Mouse (Mus musculus): ENCODE measurements around the gene Gps1. TPM values are rescaled to one million over a fixed set of nuclear protein-coding genes. Genes with fewer than 3 reads are reported as not detected.

The Gps1 gene
- polyA plus RNA-seq, 1 experiment from 2014 or later, result 167 TPM

- Histone ChIP-seq H3K4me1 (ENCODE audit: control insufficient read depth, insufficient read depth, low read length) (no peaks in the 10 kb centered on the region), H3K36me3 (ENCODE audit: control insufficient read depth, insufficient read depth, low read length) (peaks cover 67% of the 10 kb centered on the region), H3K4me3 (replicated peaks; ENCODE audit: low read length) (no peak overlapping the region), H3K27me3 (ENCODE audit: control insufficient read depth, insufficient read depth, low read length) (no peaks in the 10 kb centered on the region), H3K27ac (ENCODE audit: low read length) (no peak overlapping the region), H3K9me3 (replicated peaks; ENCODE audit: control insufficient read depth, low read length) (no peaks in the 10 kb centered on the region), H3K9ac (ENCODE audit: low read length) (no peak overlapping the region), H3K4me2 (ENCODE audit: low read depth, low read length) (no peak overlapping the region)
- 86% methylated on average over 12 of the region's 12 CpGs for WGBS
- no peak for ATAC-seq (ENCODE audit: insufficient read depth, low FRiP score)
These were observed 23.9 kb downstream of the Gps1 start for GRCm38 (mm10) chr11:120808010-120808409.

- no peak overlapping the region for H3K4me2 ChIP-seq (ENCODE audit: low read depth, low read length)
- H3K4me1 ChIP-seq (ENCODE audit: control insufficient read depth, insufficient read depth, low read length), result no peaks in the 10 kb centered on the region
- peaks cover 85% of the 10 kb centered on the region for H3K36me3 ChIP-seq (ENCODE audit: control insufficient read depth, insufficient read depth, low read length)
- H3K9ac ChIP-seq (ENCODE audit: low read length), result no peak overlapping the region
- ATAC-seq (ENCODE audit: insufficient read depth, low FRiP score), result no peak
- no peak overlapping the region for H3K4me3 ChIP-seq (replicated peaks; ENCODE audit: low read length)
- no peak overlapping the region for H3K27ac ChIP-seq (ENCODE audit: low read length)
- no peaks in the 10 kb centered on the region for H3K9me3 ChIP-seq (replicated peaks; ENCODE audit: control insufficient read depth, low read length)
- H3K27me3 ChIP-seq (ENCODE audit: control insufficient read depth, insufficient read depth, low read length), result no peaks in the 10 kb centered on the region
- 91% methylated on average over 16 of the region's 16 CpGs for WGBS
These were observed 28.0 kb downstream of the Gps1 start for GRCm38 (mm10) chr11:120812068-120812467.

GRCm38 (mm10) chr11:120817358-120817757 is 33.3 kb downstream of the Gps1 start:
- H3K9ac ChIP-seq (ENCODE audit: low read length), result no peak overlapping the region
- H3K27me3 ChIP-seq (ENCODE audit: control insufficient read depth, insufficient read depth, low read length), result no peaks in the 10 kb centered on the region
- no peak overlapping the region for H3K4me2 ChIP-seq (ENCODE audit: low read depth, low read length)
- no peak overlapping the region for H3K4me3 ChIP-seq (replicated peaks; ENCODE audit: low read length)
- WGBS, result 82% methylated on average over 6 of the region's 6 CpGs
- no peak overlapping the region for H3K27ac ChIP-seq (ENCODE audit: low read length)
- peaks cover 61% of the 10 kb centered on the region for H3K36me3 ChIP-seq (ENCODE audit: control insufficient read depth, insufficient read depth, low read length)
- no peak for ATAC-seq (ENCODE audit: insufficient read depth, low FRiP score)
- H3K9me3 ChIP-seq (replicated peaks; ENCODE audit: control insufficient read depth, low read length), result no peaks in the 10 kb centered on the region
- H3K4me1 ChIP-seq (ENCODE audit: control insufficient read depth, insufficient read depth, low read length), result peaks cover 12% of the 10 kb centered on the region

- H3K4me3 ChIP-seq (replicated peaks; ENCODE audit: low read length), result no peak overlapping the region
These were observed 34.2 kb downstream of the Gps1 start for GRCm38 (mm10) chr11:120818251-120818650.

GRCm38 (mm10) chr11:120819556-120819955 is 35.5 kb downstream of the Gps1 start:
- Histone ChIP-seq H3K9ac (ENCODE audit: low read length) (no peak overlapping the region), H3K9me3 (replicated peaks; ENCODE audit: control insufficient read depth, low read length) (no peaks in the 10 kb centered on the region), H3K4me1 (ENCODE audit: control insufficient read depth, insufficient read depth, low read length) (peaks cover 18% of the 10 kb centered on the region), H3K27ac (ENCODE audit: low read length) (no peak overlapping the region), H3K27me3 (ENCODE audit: control insufficient read depth, insufficient read depth, low read length) (no peaks in the 10 kb centered on the region), H3K4me2 (ENCODE audit: low read depth, low read length) (no peak overlapping the region), H3K36me3 (ENCODE audit: control insufficient read depth, insufficient read depth, low read length) (peaks cover 43% of the 10 kb centered on the region), H3K4me3 (replicated peaks; ENCODE audit: low read length) (no peak overlapping the region)
- WGBS, result 90% methylated on average over 6 of the region's 6 CpGs
- ATAC-seq (ENCODE audit: insufficient read depth, low FRiP score), result no peak

More at GRCm38 (mm10) chr11:120818251-120818650, 34.2 kb downstream of the Gps1 start:
- Histone ChIP-seq H3K9me3 (replicated peaks; ENCODE audit: control insufficient read depth, low read length) (no peaks in the 10 kb centered on the region), H3K9ac (ENCODE audit: low read length) (no peak overlapping the region), H3K4me2 (ENCODE audit: low read depth, low read length) (no peak overlapping the region), H3K27ac (ENCODE audit: low read length) (no peak overlapping the region), H3K4me1 (ENCODE audit: control insufficient read depth, insufficient read depth, low read length) (peaks cover 18% of the 10 kb centered on the region), H3K27me3 (ENCODE audit: control insufficient read depth, insufficient read depth, low read length) (no peaks in the 10 kb centered on the region), H3K36me3 (ENCODE audit: control insufficient read depth, insufficient read depth, low read length) (peaks cover 52% of the 10 kb centered on the region)
- WGBS, result 96% methylated on average over 13 of the region's 13 CpGs
- no peak for ATAC-seq (ENCODE audit: insufficient read depth, low FRiP score)

- Histone ChIP-seq H3K9me3 (replicated peaks; ENCODE audit: control insufficient read depth, low read length) (no peaks in the 10 kb centered on the region), H3K4me1 (ENCODE audit: control insufficient read depth, insufficient read depth, low read length) (peaks cover 24% of the 10 kb centered on the region), H3K4me3 (replicated peaks; ENCODE audit: low read length) (no peak overlapping the region), H3K4me2 (ENCODE audit: low read depth, low read length) (no peak overlapping the region), H3K27ac (ENCODE audit: low read length) (no peak overlapping the region), H3K36me3 (ENCODE audit: control insufficient read depth, insufficient read depth, low read length) (peaks cover 34% of the 10 kb centered on the region), H3K27me3 (ENCODE audit: control insufficient read depth, insufficient read depth, low read length) (no peaks in the 10 kb centered on the region), H3K9ac (ENCODE audit: low read length) (no peak overlapping the region)
- WGBS, result 91% methylated on average over 14 of the region's 14 CpGs
- ATAC-seq (ENCODE audit: insufficient read depth, low FRiP score), result no peak
These were observed 36.5 kb downstream of the Gps1 start for GRCm38 (mm10) chr11:120820546-120820945.

- Histone ChIP-seq H3K27me3 (ENCODE audit: control insufficient read depth, insufficient read depth, low read length) (no peaks in the 10 kb centered on the region), H3K9ac (ENCODE audit: low read length) (peak overlapping the region; percentile 94), H3K9me3 (replicated peaks; ENCODE audit: control insufficient read depth, low read length) (no peaks in the 10 kb centered on the region), H3K4me3 (replicated peaks; ENCODE audit: low read length) (peak overlapping the region; percentile 78), H3K4me2 (ENCODE audit: low read depth, low read length) (peak overlapping the region; percentile 98), H3K27ac (ENCODE audit: low read length) (no peak overlapping the region), H3K4me1 (ENCODE audit: control insufficient read depth, insufficient read depth, low read length) (peaks cover 24% of the 10 kb centered on the region), H3K36me3 (ENCODE audit: control insufficient read depth, insufficient read depth, low read length) (peaks cover 30% of the 10 kb centered on the region)
- 70% methylated on average over 14 of the region's 14 CpGs for WGBS
- ATAC-seq (ENCODE audit: insufficient read depth, low FRiP score), result no peak
These were observed 37.2 kb downstream of the Gps1 start for GRCm38 (mm10) chr11:120821076-120821922.

GRCm38 (mm10) chr11:120822321-120822720 is 38.2 kb downstream of the Gps1 start:
- no peak overlapping the region; the same call in 1 of the 2 replicates for H3K27ac ChIP-seq (ENCODE audit: low read length)
- H3K27me3 ChIP-seq (ENCODE audit: control insufficient read depth, insufficient read depth, low read length), result no peaks in the 10 kb centered on the region
- H3K9ac ChIP-seq (ENCODE audit: low read length), result peak overlapping the region; percentile 94
- peak overlapping the region; percentile 98 for H3K4me2 ChIP-seq (ENCODE audit: low read depth, low read length)
- 41% methylated on average over 4 of the region's 4 CpGs for WGBS
- H3K4me3 ChIP-seq (replicated peaks; ENCODE audit: low read length), result peak overlapping the region; percentile 78
- peaks cover 20% of the 10 kb centered on the region for H3K36me3 ChIP-seq (ENCODE audit: control insufficient read depth, insufficient read depth, low read length)
- peaks cover 24% of the 10 kb centered on the region for H3K4me1 ChIP-seq (ENCODE audit: control insufficient read depth, insufficient read depth, low read length)
- no peaks in the 10 kb centered on the region for H3K9me3 ChIP-seq (replicated peaks; ENCODE audit: control insufficient read depth, low read length)
- ATAC-seq (ENCODE audit: insufficient read depth, low FRiP score), result no peak

- ATAC-seq (ENCODE audit: insufficient read depth, low FRiP score), result no peak
- no peaks in the 10 kb centered on the region for H3K27me3 ChIP-seq (ENCODE audit: control insufficient read depth, insufficient read depth, low read length)
- peak overlapping the region; percentile 94 for H3K9ac ChIP-seq (ENCODE audit: low read length)
- H3K4me1 ChIP-seq (ENCODE audit: control insufficient read depth, insufficient read depth, low read length), result peaks cover 24% of the 10 kb centered on the region
- under 1% methylated on average over 14 of the region's 14 CpGs for WGBS
- H3K9me3 ChIP-seq (replicated peaks; ENCODE audit: control insufficient read depth, low read length), result no peaks in the 10 kb centered on the region
- peak overlapping the region; percentile 98 for H3K4me2 ChIP-seq (ENCODE audit: low read depth, low read length)
- peak overlapping the region; percentile 78 for H3K4me3 ChIP-seq (replicated peaks; ENCODE audit: low read length)
- H3K36me3 ChIP-seq (ENCODE audit: control insufficient read depth, insufficient read depth, low read length), result peaks cover 14% of the 10 kb centered on the region; the same call in 1 of the 2 replicates
- H3K27ac ChIP-seq (ENCODE audit: low read length), result peak overlapping the region; percentile 95
These were observed 38.9 kb downstream of the Gps1 start for GRCm38 (mm10) chr11:120822831-120823550.
